Mouse (Mus musculus) MEL-GATA-1-ER (cell line): ENCODE measurements around the gene Armcx5.
"Not testable (repeated sequence)": the region's sequence is repeated elsewhere in the genome, so short reads cannot be mapped to it uniquely, and the experiment has no call there.

Experiments
- DNase-seq: peaks from one replicate; pipeline ENCODE4 v3.0.0-alpha.2; 2012; ENCODE audit warnings: low read depth; ENCODE audit errors: extremely low read depth

Armcx5 gene

GRCm38 (mm10) chrX:135742304-135743055 lies at the start of gene Armcx5, which contains the start of gene Gprasp1:
Gene Armcx5 (plus strand): TSS chrX:135742733.
Gene Gprasp1 (plus strand): TSS chrX:135742733.
- DNase-seq: peak; percentile 93

- DNase-seq: no peak
These were observed 48.9 kb upstream of the Armcx5 start, which contains the start of gene Tcp11x2 for GRCm38 (mm10) chrX:135693633-135694032. Gene Tcp11x2 (minus strand): TSS chrX:135693790.

DNA sequence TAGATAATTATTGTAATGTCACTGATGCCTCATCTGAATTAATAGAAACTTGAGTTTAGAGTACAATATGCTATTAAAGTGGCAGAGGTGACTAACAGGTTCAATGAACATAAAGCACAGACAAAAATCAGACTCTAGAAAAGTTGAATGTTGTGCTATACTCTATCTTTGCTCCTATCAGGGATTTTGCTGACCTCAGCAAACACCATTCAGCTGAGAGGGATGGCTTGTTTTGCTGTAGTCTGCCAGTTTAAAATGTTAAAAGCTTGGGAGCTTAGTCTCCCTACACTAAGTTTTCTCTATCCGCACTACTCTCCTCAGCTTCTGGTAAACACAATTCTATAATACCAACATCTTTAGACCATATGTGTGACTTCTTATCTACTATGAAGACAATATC lies 39.4 kb upstream of the Armcx5 start:
- no peak for DNase-seq

DNA sequence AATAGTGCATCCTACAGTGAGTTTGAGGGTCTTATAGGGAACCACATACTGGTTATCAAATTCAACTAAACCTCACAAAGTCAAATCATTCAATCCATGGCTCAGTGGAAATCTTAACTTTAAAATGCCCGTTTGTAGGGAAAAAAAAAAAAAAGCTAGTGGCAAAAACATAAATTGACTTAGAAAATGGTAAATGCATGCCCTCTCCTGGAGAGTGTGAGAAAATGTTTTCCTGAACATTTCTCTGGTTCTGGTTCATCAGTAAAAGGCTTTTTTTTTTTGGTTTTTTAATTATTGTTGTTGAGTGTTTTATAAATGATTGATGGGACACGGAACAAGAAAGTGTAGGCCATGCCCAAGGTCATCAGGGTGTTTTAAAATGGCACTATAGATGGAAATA lies 38.2 kb upstream of the Armcx5 start:
- DNase-seq: no peak

DNA sequence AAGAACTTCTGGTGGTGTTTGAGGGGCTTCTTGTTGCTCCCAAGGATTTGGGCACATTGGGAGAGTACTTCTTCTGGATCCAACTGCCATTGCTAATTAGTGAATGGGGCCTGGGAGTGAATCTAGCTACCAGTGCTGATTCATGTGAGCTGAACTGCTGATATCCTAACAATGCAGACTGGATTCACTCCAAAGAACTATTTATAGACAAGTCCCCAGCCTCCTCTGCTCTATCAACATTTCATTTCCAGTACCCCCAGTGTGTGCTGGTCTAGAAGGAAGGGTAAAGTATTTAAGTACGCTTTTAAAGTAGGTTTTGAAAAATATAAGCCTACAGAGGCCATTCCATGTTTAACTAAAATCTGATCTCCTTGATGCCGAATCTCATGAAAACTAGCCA lies 29.7 kb upstream of the Armcx5 start:
- DNase-seq: no peak

GRCm38 (mm10) chrX:135725161-135725560 lies 17.4 kb upstream of the Armcx5 start, which contains the start of gene Tmsb15a:
Gene Tmsb15a (minus strand): TSS chrX:135725261.
- no peak for DNase-seq

GRCm38 (mm10) chrX:135738730-135739520 lies 3.6 kb upstream of the Armcx5 start:
- no peak for DNase-seq

- no peak for DNase-seq
These were observed 473 bp downstream of the Armcx5 start for GRCm38 (mm10) chrX:135743056-135743355.

DNA sequence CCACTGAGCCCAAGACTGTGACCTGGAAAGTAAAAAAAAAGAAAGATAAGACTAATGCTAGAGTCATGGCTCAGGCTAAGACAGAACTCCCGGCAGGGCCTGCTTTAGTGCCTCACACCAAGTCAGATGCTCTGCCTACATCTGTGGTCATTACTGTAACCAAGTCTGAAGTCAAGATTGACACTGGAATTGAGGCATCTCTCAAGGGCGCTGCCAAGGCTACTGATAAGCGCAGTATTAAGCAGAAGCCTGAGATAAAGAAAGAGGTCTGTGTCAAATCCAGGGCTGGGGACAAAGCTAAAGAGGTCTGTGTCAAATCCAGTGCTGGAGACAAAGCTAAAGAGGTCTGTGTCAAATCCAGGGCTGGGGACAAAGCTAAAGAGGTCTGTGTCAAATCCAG lies 2.8 kb downstream of the Armcx5 start:
- DNase-seq: not testable (repeated sequence)

- DNase-seq: no peak
These were observed 10.3 kb downstream of the Armcx5 start for GRCm38 (mm10) chrX:135752832-135753231.

- no peak for DNase-seq
These were observed 19.2 kb downstream of the Armcx5 start for GRCm38 (mm10) chrX:135761707-135762106.

GRCm38 (mm10) chrX:135768043-135768548 lies 25.6 kb downstream of the Armcx5 start:
- DNase-seq: no peak

- no peak for DNase-seq
These were observed 26.0 kb downstream of the Armcx5 start for GRCm38 (mm10) chrX:135768565-135768964.

GRCm38 (mm10) chrX:135791536-135791935 lies 49.0 kb downstream of the Armcx5 start:
- DNase-seq: no peak

DNA sequence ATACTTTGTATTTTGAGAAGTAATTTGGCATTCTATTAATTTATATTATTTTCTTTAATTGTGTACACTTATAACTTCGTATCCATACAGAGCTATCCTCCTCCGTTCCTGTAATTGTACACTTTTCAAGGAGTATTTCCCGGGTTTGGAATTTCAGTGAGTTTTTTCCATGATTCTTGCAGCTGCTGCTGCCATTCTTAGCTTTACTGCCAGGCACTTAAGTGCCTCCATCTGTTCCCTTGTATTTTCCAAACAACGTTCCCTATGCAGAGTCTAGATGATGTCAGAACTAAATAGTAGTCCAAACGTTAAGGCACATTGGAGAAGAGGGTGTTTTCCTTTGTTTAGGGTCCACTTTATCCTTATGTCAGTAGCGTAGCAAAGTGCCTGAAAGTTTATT lies 49.8 kb downstream of the Armcx5 start:
- no peak for DNase-seq

GRCm38 (mm10) chrX:135795591-135796304 lies 53.2 kb downstream of the Armcx5 start:
- DNase-seq: not testable (repeated sequence)

DNA sequence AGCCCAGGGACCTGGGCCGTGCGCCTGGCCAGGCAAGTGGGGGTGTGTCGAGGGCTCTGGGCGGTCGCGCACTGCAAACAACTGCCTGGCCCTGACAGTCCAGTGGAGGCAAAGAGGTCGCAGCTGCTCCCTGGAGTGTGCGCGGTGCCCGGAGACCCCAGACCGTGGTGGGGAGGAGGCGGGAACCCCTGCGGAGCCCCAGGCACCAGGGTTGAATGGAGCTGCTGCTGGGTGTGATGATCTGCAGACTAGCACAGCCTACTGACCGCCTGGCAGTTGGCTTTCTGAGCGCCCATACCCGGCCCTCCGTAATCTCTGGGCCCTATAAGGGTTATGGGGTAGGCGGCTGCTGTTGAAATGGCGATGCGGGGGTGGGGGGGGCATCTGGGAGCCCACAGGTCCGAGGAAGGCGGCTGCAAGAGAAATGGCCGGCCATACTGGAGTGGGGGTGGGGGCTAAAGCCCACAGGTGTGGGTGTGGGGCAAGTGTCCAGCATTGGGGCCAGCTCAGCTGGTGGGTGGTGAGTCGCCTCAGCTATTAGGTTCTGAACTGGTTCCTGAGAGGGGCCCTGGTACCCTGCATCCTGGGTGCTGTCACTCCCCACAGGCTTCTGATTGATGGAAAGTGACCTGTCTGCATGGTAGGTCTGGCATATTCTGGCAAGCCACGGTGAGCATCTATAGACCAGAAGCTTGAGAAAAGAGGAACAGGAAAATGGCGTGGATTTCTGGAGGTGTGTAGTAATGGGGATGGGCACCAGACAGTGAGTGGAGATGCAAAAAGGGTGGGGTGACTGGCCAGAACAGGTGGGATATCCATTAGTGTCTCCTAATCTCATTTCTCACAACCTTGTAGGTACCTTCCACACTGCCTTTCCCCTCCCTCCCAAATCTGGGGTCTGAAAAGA lies 54.0 kb downstream of the Armcx5 start:
- not testable (repeated sequence) for DNase-seq
